Mouse (Mus musculus): ENCODE measurements around the gene Cspg4. TPM values are rescaled to one million over a fixed set of nuclear protein-coding genes. Genes with fewer than 3 reads are reported as not detected.
A peak's percentile ranks its signal among the peaks of the same experiment; 100 is the strongest.

Gene Cspg4
- polyA plus RNA-seq, 1 experiment from 2014 or later: 4.1 TPM

GRCm38 (mm10) chr9:56857463-56857862 lies 7.4 kb upstream of the Cspg4 start:
- Histone ChIP-seq H3K36me3 (ENCODE audit: control insufficient read depth, insufficient read depth, low read length) (no peaks in the 10 kb centered on the region), H3K27ac (replicated peaks; ENCODE audit: low read depth, low read length) (no peak overlapping the region), H3K4me1 (ENCODE audit: control insufficient read depth, insufficient read depth, low read length) (no peaks in the 10 kb centered on the region), H3K9me3 (ENCODE audit: control insufficient read depth, low read length) (no peaks in the 10 kb centered on the region), H3K4me3 (replicated peaks; ENCODE audit: low read depth, low read length) (no peak overlapping the region), H3K27me3 (ENCODE audit: control insufficient read depth, insufficient read depth, low read length) (no peaks in the 10 kb centered on the region), H3K4me2 (ENCODE audit: low read length) (no peak overlapping the region), H3K9ac (replicated peaks; ENCODE audit: low read length) (no peak overlapping the region)
- ATAC-seq (ENCODE audit: low FRiP score, low TSS enrichment) (no peak), DNase-seq (no peak)
- WGBS: 57% methylated on average over 3 of the region's 3 CpGs

- Histone ChIP-seq H3K9ac (replicated peaks; ENCODE audit: low read length) (no peak overlapping the region), H3K27me3 (ENCODE audit: control insufficient read depth, insufficient read depth, low read length) (0 out of 2 replicates have a peak, but pooled peaks cover 12% of the 10 kb centered on the region), H3K4me3 (replicated peaks; ENCODE audit: low read depth, low read length) (no peak overlapping the region), H3K36me3 (ENCODE audit: control insufficient read depth, insufficient read depth, low read length) (no peaks in the 10 kb centered on the region), H3K9me3 (ENCODE audit: control insufficient read depth, low read length) (no peaks in the 10 kb centered on the region), H3K4me1 (ENCODE audit: control insufficient read depth, insufficient read depth, low read length) (no peaks in the 10 kb centered on the region), H3K27ac (replicated peaks; ENCODE audit: low read depth, low read length) (no peak overlapping the region), H3K4me2 (ENCODE audit: low read length) (no peak overlapping the region)
- no peak for ATAC-seq (ENCODE audit: low FRiP score, low TSS enrichment)
- DNase-seq: no peak
- WGBS: 71% methylated on average over 3 of the region's 3 CpGs
These were observed 4.8 kb upstream of the Cspg4 start for GRCm38 (mm10) chr9:56860035-56860434.

GRCm38 (mm10) chr9:56860486-56861269 lies 4.2 kb upstream of the Cspg4 start:
- Histone ChIP-seq H3K9ac (replicated peaks; ENCODE audit: low read length) (no peak overlapping the region), H3K4me2 (ENCODE audit: low read length) (no peak overlapping the region), H3K27me3 (ENCODE audit: control insufficient read depth, insufficient read depth, low read length) (peaks cover 15% of the 10 kb centered on the region; the same call in 1 of the 2 replicates), H3K36me3 (ENCODE audit: control insufficient read depth, insufficient read depth, low read length) (no peaks in the 10 kb centered on the region), H3K9me3 (ENCODE audit: control insufficient read depth, low read length) (no peaks in the 10 kb centered on the region), H3K4me3 (replicated peaks; ENCODE audit: low read depth, low read length) (no peak overlapping the region), H3K4me1 (ENCODE audit: control insufficient read depth, insufficient read depth, low read length) (no peaks in the 10 kb centered on the region), H3K27ac (replicated peaks; ENCODE audit: low read depth, low read length) (no peak overlapping the region)
- ATAC-seq (ENCODE audit: low FRiP score, low TSS enrichment) (no peak), DNase-seq (no peak)
- WGBS: 70% methylated on average over 15 of the region's 15 CpGs

GRCm38 (mm10) chr9:56862863-56863262 lies 2.0 kb upstream of the Cspg4 start:
- H3K27ac ChIP-seq (replicated peaks; ENCODE audit: low read depth, low read length): no peak overlapping the region
- H3K36me3 ChIP-seq (ENCODE audit: control insufficient read depth, insufficient read depth, low read length): no peaks in the 10 kb centered on the region
- no peaks in the 10 kb centered on the region for H3K9me3 ChIP-seq (ENCODE audit: control insufficient read depth, low read length)
- no peak overlapping the region for H3K4me2 ChIP-seq (ENCODE audit: low read length)
- peaks cover 17% of the 10 kb centered on the region; the same call in 1 of the 2 replicates for H3K27me3 ChIP-seq (ENCODE audit: control insufficient read depth, insufficient read depth, low read length)
- WGBS: 80% methylated on average over 2 of the region's 2 CpGs
- DNase-seq (no peak), ATAC-seq (ENCODE audit: low FRiP score, low TSS enrichment) (no peak)
- no peaks in the 10 kb centered on the region for H3K4me1 ChIP-seq (ENCODE audit: control insufficient read depth, insufficient read depth, low read length)
- H3K9ac ChIP-seq (replicated peaks; ENCODE audit: low read length): no peak overlapping the region
- no peak overlapping the region for H3K4me3 ChIP-seq (replicated peaks; ENCODE audit: low read depth, low read length)

DNA sequence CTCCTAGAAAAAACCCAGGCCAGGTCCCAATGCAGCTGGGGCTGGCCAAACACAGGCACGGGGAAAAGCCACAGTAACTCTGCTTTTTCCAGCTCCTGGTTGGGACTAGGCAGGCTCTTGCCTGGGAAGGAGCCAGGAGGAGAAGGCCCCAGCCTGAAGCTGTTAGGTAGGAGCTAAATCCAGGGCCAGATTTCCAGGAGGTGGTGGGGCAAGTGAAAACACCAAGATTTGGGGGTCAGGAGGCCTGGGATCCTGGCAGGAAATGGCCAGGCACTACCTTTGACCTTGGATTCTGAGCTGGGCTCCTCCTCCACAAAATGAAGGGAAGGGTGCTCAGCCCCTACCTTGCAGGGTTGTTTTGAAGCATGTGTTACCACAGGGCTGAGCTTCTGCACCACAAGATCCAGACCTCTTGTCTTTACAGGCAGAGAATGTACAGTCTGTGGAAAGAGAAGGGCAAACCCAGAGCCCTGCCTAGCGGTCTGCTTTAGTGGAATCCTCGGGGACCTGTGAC lies 560 bp upstream of the Cspg4 start, which contains the start of gene Odf3l1:
TSS of gene Odf3l1 (minus strand) at position 464 of the 514 bp plus-strand sequence.
- H3K36me3 ChIP-seq (ENCODE audit: control insufficient read depth, insufficient read depth, low read length): no peaks in the 10 kb centered on the region
- no peaks in the 10 kb centered on the region for H3K9me3 ChIP-seq (ENCODE audit: control insufficient read depth, low read length)
- H3K4me2 ChIP-seq (ENCODE audit: low read length): peak within 1 kb of the TSS; percentile 46
- peaks cover 17% of the 10 kb centered on the region; the same call in 1 of the 2 replicates for H3K27me3 ChIP-seq (ENCODE audit: control insufficient read depth, insufficient read depth, low read length)
- H3K27ac ChIP-seq (replicated peaks; ENCODE audit: low read depth, low read length): no peak within 1 kb of the TSS
- H3K4me3 ChIP-seq (replicated peaks; ENCODE audit: low read depth, low read length): peak within 1 kb of the TSS; percentile 12; the same call in 1 of the 2 replicates
- H3K4me1 ChIP-seq (ENCODE audit: control insufficient read depth, insufficient read depth, low read length): 0 out of 2 replicates have a peak, but pooled peaks cover 6% of the 10 kb centered on the region
- DNase-seq (no peak), ATAC-seq (ENCODE audit: low FRiP score, low TSS enrichment) (no peak)
- 22% methylated on average over 3 of the region's 3 CpGs for WGBS
- no peak within 1 kb of the TSS; the same call in 1 of the 2 replicates for H3K9ac ChIP-seq (replicated peaks; ENCODE audit: low read length)

GRCm38 (mm10) chr9:56865673-56866400 lies 1.0 kb downstream of the Cspg4 start:
- DNase-seq (no peak), ATAC-seq (ENCODE audit: low FRiP score, low TSS enrichment) (no peak)
- H3K9me3 ChIP-seq (ENCODE audit: control insufficient read depth, low read length): no peaks in the 10 kb centered on the region
- no peak overlapping the region for H3K9ac ChIP-seq (replicated peaks; ENCODE audit: low read length)
- WGBS: 67% methylated on average over 11 of the region's 11 CpGs
- H3K36me3 ChIP-seq (ENCODE audit: control insufficient read depth, insufficient read depth, low read length): no peaks in the 10 kb centered on the region
- peaks cover 17% of the 10 kb centered on the region; the same call in 1 of the 2 replicates for H3K27me3 ChIP-seq (ENCODE audit: control insufficient read depth, insufficient read depth, low read length)
- H3K27ac ChIP-seq (replicated peaks; ENCODE audit: low read depth, low read length): no peak overlapping the region
- H3K4me3 ChIP-seq (replicated peaks; ENCODE audit: low read depth, low read length): no peak overlapping the region
- 0 out of 2 replicates have a peak, but pooled peaks cover 6% of the 10 kb centered on the region for H3K4me1 ChIP-seq (ENCODE audit: control insufficient read depth, insufficient read depth, low read length)
- H3K4me2 ChIP-seq (ENCODE audit: low read length): no peak overlapping the region

- 0 out of 2 replicates have a peak, but pooled peaks cover 6% of the 10 kb centered on the region for H3K4me1 ChIP-seq (ENCODE audit: control insufficient read depth, insufficient read depth, low read length)
- peaks cover 17% of the 10 kb centered on the region; the same call in 1 of the 2 replicates for H3K27me3 ChIP-seq (ENCODE audit: control insufficient read depth, insufficient read depth, low read length)
- H3K9me3 ChIP-seq (ENCODE audit: control insufficient read depth, low read length): no peaks in the 10 kb centered on the region
- H3K4me2 ChIP-seq (ENCODE audit: low read length): no peak overlapping the region
- no peak overlapping the region for H3K27ac ChIP-seq (replicated peaks; ENCODE audit: low read depth, low read length)
- H3K36me3 ChIP-seq (ENCODE audit: control insufficient read depth, insufficient read depth, low read length): no peaks in the 10 kb centered on the region
- H3K4me3 ChIP-seq (replicated peaks; ENCODE audit: low read depth, low read length): no peak overlapping the region
- no peak overlapping the region for H3K9ac ChIP-seq (replicated peaks; ENCODE audit: low read length)
- 83% methylated on average over 5 of the region's 5 CpGs for WGBS
- ATAC-seq (ENCODE audit: low FRiP score, low TSS enrichment) (no peak), DNase-seq (no peak)
These were observed 1.6 kb downstream of the Cspg4 start for GRCm38 (mm10) chr9:56866430-56866829.

- 40% methylated on average over 6 of the region's 6 CpGs for WGBS
- peaks cover 17% of the 10 kb centered on the region; the same call in 1 of the 2 replicates for H3K27me3 ChIP-seq (ENCODE audit: control insufficient read depth, insufficient read depth, low read length)
- DNase-seq: peak; percentile 79
- H3K9ac ChIP-seq (replicated peaks; ENCODE audit: low read length): no peak overlapping the region
- H3K36me3 ChIP-seq (ENCODE audit: control insufficient read depth, insufficient read depth, low read length): no peaks in the 10 kb centered on the region
- ATAC-seq (ENCODE audit: low FRiP score, low TSS enrichment): peak; percentile 82
- no peak overlapping the region for H3K4me2 ChIP-seq (ENCODE audit: low read length)
- H3K9me3 ChIP-seq (ENCODE audit: control insufficient read depth, low read length): no peaks in the 10 kb centered on the region
- peak overlapping the region; percentile 45; the same call in 1 of the 2 replicates for H3K27ac ChIP-seq (replicated peaks; ENCODE audit: low read depth, low read length)
- no peak overlapping the region for H3K4me3 ChIP-seq (replicated peaks; ENCODE audit: low read depth, low read length)
- H3K4me1 ChIP-seq (ENCODE audit: control insufficient read depth, insufficient read depth, low read length): 0 out of 2 replicates have a peak, but pooled peaks cover 6% of the 10 kb centered on the region
These were observed 3.5 kb downstream of the Cspg4 start for GRCm38 (mm10) chr9:56868292-56868691.
